Mouse (Mus musculus): ENCODE data around the gene Ttc37. TPM values are rescaled to one million over a fixed set of nuclear protein-coding genes. Genes with fewer than 3 reads are reported as not detected.

The Ttc37 gene
- polyA plus RNA-seq, 1 experiment from 2014 or later: 17.1 TPM

Other genes starting within 250 kb of the Ttc37 start
- gene Rhobtb3, start 154.8 kb upstream of the Ttc37 start, polyA plus RNA-seq (2014; fragmentation: Nextera tagmentation; extraction: Ambion mirVana): 58.6 and 62.5 TPM in 2 replicates
- 0.29 and 1.0 TPM in 2 replicates for gene Spata9, start 131.6 kb upstream of the Ttc37 start, polyA plus RNA-seq (2014; fragmentation: Nextera tagmentation; extraction: Ambion mirVana)
- gene Rfesd, start 80.0 kb upstream of the Ttc37 start, polyA plus RNA-seq (2014; fragmentation: Nextera tagmentation; extraction: Ambion mirVana): 14.8 and 16.7 TPM in 2 replicates
- 0.31 and 0.65 TPM in 2 replicates for gene Gpr150, start 41.7 kb upstream of the Ttc37 start, polyA plus RNA-seq (2014; fragmentation: Nextera tagmentation; extraction: Ambion mirVana)
- gene Arsk, start 74 bp upstream of the Ttc37 start, polyA plus RNA-seq (2014; fragmentation: Nextera tagmentation; extraction: Ambion mirVana): 5.3 and 6.6 TPM in 2 replicates
- gene Fam81b, start 206.3 kb downstream of the Ttc37 start, polyA plus RNA-seq (2014; fragmentation: Nextera tagmentation; extraction: Ambion mirVana): not detected in 2 replicates